Mouse (Mus musculus): ENCODE results near the gene Trim11.
A peak's percentile ranks its signal among the peaks of the same experiment; 100 is the strongest.

Trim11 gene

GRCm38 (mm10) chr11:58980381-58980990 is 2.6 kb downstream of the Trim11 start:
- DNase-seq (ENCODE audit: low spot score in 2 of 2), result no peak

- DNase-seq (ENCODE audit: low spot score in 2 of 2), result peak; percentile 25 to 52
Observed at GRCm38 (mm10) chr11:58981541-58982447, 3.9 kb downstream of the Trim11 start.

- no peak for DNase-seq (ENCODE audit: low spot score in 2 of 2)
Observed at GRCm38 (mm10) chr11:58982471-58983097, 4.7 kb downstream of the Trim11 start.

GRCm38 (mm10) chr11:58983691-58984341 is 5.9 kb downstream of the Trim11 start:
- DNase-seq (ENCODE audit: low spot score in 2 of 2), result no peak

DNA sequence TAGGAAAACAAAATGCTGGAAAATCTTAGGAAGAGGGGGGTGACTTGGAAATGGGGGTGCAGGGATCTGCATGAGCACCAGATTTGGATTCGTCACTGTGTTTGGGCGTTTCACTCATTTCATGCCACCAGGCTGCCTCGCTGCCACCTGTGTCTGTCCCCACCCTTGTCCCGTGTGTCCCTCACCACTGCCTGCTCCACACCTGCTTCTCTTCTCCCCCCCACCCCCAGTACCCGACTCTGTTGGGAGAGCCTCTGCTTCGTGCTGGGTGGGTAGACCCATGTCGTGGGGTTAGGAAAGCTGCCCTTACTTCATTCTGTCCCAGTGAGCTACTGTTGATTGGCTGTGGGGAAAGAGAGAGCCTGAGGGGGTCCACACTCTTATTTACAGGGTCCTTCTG is 6.8 kb downstream of the Trim11 start:
- no peak for DNase-seq (ENCODE audit: low spot score in 2 of 2)

GRCm38 (mm10) chr11:58985299-58985917 is 7.5 kb downstream of the Trim11 start:
- no peak for DNase-seq (ENCODE audit: low spot score in 2 of 2)

GRCm38 (mm10) chr11:58989166-58989565 is 11.3 kb downstream of the Trim11 start:
- DNase-seq (ENCODE audit: low spot score in 2 of 2), result no peak

- no peak for DNase-seq (ENCODE audit: low spot score in 2 of 2)
Observed at GRCm38 (mm10) chr11:58990141-58990540, 12.2 kb downstream of the Trim11 start.

DNA sequence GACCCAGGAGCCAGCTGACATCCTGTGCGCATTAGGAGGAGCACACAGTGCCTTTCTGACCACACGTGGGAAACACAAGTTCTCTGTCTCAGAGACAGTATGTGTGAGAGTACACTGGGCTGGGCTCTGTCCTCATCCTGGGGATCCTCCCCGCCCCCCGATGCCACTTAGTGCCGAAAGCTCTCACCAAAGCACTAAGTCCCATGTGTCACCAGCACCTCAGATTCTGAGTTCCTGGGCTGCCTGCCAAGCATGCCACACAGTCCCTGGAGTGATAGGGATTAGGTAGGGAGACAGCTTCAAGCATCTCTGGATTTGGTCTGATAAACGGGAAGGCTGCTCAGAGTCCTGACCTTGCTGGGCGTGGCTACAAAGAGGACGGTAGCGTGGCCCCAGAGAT is 12.9 kb downstream of the Trim11 start:
- DNase-seq (ENCODE audit: low spot score in 2 of 2), result no peak

- DNase-seq (ENCODE audit: low spot score in 2 of 2), result no peak
Observed at GRCm38 (mm10) chr11:58991911-58992310, 14.0 kb downstream of the Trim11 start.

DNA sequence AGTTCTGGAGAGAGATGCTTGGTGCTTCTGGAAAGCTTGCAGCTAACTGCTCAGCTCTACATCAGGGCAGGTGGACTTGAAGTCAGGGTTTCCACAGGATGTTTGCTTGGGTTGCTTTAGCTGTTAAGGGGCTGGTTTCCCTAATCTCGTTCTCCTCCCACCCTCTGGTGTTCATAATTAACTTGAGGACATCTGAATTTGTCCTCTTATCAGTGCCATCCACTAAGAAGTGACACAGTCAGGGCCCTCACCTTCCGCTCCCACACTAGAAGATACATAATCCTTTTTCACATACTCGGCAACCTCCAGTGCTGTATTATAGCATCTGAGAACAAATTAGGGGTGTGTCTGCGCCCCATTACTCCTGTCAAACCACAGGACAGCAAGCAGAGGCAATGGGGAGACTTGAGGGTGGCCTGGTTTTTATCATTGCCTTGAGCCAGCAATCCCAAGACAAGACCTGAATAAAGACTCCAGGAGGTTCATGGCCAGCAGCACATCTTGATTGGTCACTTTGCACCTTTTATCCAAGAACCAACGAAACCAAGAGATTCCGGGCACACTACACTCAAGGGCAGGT is 15.3 kb downstream of the Trim11 start:
- DNase-seq (ENCODE audit: low spot score in 2 of 2), result no peak

GRCm38 (mm10) chr11:58994337-58994826 is 16.5 kb downstream of the Trim11 start:
- peak; percentile 11 to 36 for DNase-seq (ENCODE audit: low spot score in 2 of 2)

GRCm38 (mm10) chr11:58995061-58995806 is 17.3 kb downstream of the Trim11 start:
- DNase-seq (ENCODE audit: low spot score in 2 of 2), result no peak

DNA sequence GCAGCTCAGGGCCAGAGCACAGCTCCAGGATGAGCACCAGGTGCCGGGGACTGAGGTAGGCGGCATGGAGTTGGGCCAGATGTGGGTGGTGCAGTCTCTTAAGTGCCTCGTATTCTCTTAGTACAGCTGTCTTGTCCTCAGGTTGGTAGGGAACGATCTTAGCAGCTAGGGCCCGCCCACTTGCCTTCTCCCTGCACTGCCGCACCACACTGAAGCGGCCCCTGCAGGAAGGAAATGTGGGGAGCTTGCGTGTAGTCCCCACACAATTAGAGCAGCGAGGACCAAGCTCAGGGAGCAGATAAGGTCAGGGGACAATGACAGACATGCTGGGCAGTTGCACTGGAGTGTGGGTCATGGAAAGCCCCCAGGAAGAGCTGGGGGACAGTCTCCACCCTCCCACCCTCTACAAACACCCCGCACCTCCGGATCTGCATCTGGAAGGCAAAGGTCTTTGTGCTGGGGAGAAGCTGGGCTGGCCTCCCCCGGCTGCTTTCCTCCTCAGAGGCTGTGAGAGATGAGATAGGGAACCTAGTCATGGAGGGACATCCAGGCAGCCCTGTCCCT is 18.0 kb downstream of the Trim11 start:
- DNase-seq (ENCODE audit: low spot score in 2 of 2), result no peak

GRCm38 (mm10) chr11:58997541-58997940 is 19.6 kb downstream of the Trim11 start:
- no peak for DNase-seq (ENCODE audit: low spot score in 2 of 2)

DNA sequence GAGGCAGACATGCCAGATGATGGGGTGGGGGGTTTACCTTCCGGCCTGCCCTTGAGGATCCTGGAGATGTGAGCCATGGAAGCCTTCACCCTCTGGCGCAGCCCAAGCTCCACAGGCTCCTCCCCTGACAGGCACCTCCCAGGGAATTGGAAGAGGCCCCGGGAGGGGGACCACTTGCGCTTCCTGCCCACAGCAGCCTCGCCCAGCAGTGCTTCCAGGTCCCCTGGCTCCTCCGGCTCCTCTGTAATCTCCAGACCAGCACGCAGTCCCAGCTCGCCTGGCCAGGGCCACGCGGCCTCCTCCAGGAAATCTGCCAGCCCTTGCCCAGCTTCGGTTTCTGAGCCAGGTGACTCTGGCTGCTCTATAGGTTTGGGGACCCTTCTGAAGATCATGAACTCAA is 21.3 kb downstream of the Trim11 start:
- DNase-seq (ENCODE audit: low spot score in 2 of 2), result no peak

DNA sequence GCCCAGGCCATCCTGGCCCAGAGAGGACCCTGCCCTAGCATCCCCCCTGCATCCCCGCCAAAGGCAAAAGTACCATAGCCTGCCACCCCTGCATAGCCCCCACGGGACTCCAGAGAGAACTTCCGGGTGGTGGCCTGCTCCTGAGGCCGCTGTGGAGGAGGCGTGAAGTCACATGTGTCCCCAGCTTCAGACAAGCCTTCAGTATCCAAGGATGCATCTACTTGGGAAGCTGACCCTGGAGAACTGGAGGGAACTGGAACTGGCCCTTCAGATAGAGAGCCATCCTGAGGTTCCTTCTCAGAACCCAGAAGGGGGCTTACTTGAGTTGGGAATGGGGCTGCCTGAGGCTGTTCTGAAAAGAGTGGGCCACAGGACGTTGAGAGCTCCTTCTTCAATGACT is 21.9 kb downstream of the Trim11 start:
- DNase-seq (ENCODE audit: low spot score in 2 of 2), result no peak

DNA sequence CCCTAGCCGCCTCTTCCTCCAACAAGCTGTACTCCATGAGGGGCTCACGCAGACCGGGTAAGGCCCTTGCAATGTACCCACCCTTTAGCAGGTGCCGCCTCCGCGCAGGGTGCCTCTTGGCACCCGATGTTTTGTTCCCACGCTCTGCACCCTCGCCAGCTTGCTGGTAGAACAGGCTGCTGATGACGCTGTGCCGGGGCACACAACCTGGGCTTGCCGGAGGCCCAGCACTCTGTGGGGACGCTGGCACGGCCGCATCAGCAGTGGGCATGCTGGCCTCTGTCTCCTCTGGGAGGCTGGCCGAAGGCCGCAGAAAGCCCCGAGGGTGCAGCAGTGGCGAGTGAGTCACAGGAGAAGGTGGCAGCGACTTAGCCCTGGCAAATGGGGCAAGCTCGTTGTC is 22.7 kb downstream of the Trim11 start:
- no peak for DNase-seq (ENCODE audit: low spot score in 2 of 2)

DNA sequence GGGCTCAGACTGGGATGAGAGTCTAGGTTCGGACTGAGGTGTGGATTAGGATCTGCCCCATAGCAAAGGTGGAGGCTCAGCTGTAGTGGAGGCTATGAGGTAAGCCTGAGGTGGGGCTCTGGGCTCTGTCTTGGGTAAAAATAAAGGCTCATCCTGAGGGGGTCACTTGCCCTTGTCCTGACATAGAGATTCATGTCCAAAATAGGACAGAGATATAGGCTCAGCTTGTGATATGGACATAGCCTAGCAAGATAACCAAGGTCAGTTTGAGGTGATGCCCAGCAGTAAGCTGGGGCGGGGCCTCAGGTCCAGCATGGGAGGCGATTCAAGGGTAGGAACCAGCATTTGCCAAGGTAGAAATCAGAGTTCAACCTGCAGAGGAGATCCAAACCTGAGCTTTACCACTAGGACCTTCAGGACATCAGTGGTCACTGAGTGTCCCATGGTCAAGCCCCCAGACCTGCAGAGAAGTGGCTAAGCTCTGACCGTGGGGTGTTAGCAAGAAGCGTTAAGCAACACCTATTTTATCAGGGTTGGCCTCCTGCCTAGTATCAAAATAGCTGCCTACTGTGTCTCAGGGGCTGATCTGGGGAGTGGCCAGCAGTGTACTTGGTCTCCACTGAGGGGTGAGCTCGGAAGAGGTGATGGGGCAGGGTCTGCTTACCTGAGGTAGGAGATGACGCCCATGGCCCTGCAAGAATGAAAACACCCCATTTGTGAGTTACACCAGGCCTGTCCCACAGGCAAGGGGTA is 24.6 kb downstream of the Trim11 start:
- DNase-seq (ENCODE audit: low spot score in 2 of 2), result no peak

Measured in urinary bladder, postnatal 36 days (tissue).